Mouse (Mus musculus) embryo, embryonic 11.5 days (tissue): ENCODE data around the gene Galnt18.

Source experiments
- DNase-seq: peaks from one replicate; pipeline ENCODE4 v3.0.0-alpha.2; 2012; ENCODE audit warnings: low read depth, low spot score

Gene Galnt18

GRCm38 (mm10) chr7:111563316-111564110 lies 216.3 kb downstream of the Galnt18 start:
- DNase-seq = no peak

- DNase-seq = no peak
These were observed 219.7 kb downstream of the Galnt18 start for GRCm38 (mm10) chr7:111560097-111560496.

GRCm38 (mm10) chr7:111559011-111559410 lies 220.8 kb downstream of the Galnt18 start:
- DNase-seq = no peak

GRCm38 (mm10) chr7:111550987-111551386 lies 228.8 kb downstream of the Galnt18 start:
- DNase-seq = no peak

GRCm38 (mm10) chr7:111547069-111547468 lies 232.7 kb downstream of the Galnt18 start:
- no peak for DNase-seq

GRCm38 (mm10) chr7:111545614-111546013 lies 234.2 kb downstream of the Galnt18 start:
- no peak for DNase-seq

- DNase-seq = no peak
These were observed 241.8 kb downstream of the Galnt18 start for GRCm38 (mm10) chr7:111537946-111538345.

- DNase-seq = no peak
These were observed 244.9 kb downstream of the Galnt18 start for GRCm38 (mm10) chr7:111534826-111535405.

- DNase-seq = no peak
These were observed 250.7 kb downstream of the Galnt18 start for GRCm38 (mm10) chr7:111528961-111529643.

GRCm38 (mm10) chr7:111528462-111528861 lies 251.3 kb downstream of the Galnt18 start:
- DNase-seq = no peak

GRCm38 (mm10) chr7:111520881-111521280 lies 258.9 kb downstream of the Galnt18 start:
- no peak for DNase-seq

GRCm38 (mm10) chr7:111518581-111519242 lies 261.1 kb downstream of the Galnt18 start:
- DNase-seq = no peak

GRCm38 (mm10) chr7:111516882-111517281 lies 262.9 kb downstream of the Galnt18 start:
- no peak for DNase-seq

GRCm38 (mm10) chr7:111515471-111515870 lies 264.3 kb downstream of the Galnt18 start:
- DNase-seq = no peak

- DNase-seq = no peak
These were observed 270.5 kb downstream of the Galnt18 start for GRCm38 (mm10) chr7:111509167-111509854.

- DNase-seq = no peak
These were observed 279.2 kb downstream of the Galnt18 start for GRCm38 (mm10) chr7:111500616-111501015.

GRCm38 (mm10) chr7:111499255-111499790 lies 280.5 kb downstream of the Galnt18 start:
- DNase-seq = no peak

- no peak for DNase-seq
These were observed 282.6 kb downstream of the Galnt18 start for GRCm38 (mm10) chr7:111497191-111497590.

GRCm38 (mm10) chr7:111492242-111492949 lies 287.4 kb downstream of the Galnt18 start:
- DNase-seq = no peak

- DNase-seq = no peak
These were observed 288.2 kb downstream of the Galnt18 start for GRCm38 (mm10) chr7:111491566-111491965.
